Mouse (Mus musculus) spleen, embryonic (tissue): Measurements from ENCODE around the gene Ctnnal1.

Source experiments
- CTCF ChIA-PET: fragments of 350-600 bp; sonication (Branson Sonifier 250); formaldehyde crosslinking; loops from one replicate; lab custom pipeline; 2022; lab: Charles Lee

Gene Ctnnal1

GRCm38 (mm10) chr4:56809050-56809449, 55.9 kb downstream of the Ctnnal1 start:
- CTCF ChIA-PET, result no interaction called here

GRCm38 (mm10) chr4:56802669-56803150, 62.3 kb downstream of the Ctnnal1 start:
- CTCF ChIA-PET, result interaction anchor here (0.5 to 0.6 kb wide), 2 partner anchors 16 to 1265 kb away, joined by 3 to 5 read pairs; no protein-coding TSS in a partner anchor

GRCm38 (mm10) chr4:56801907-56802668, 62.9 kb downstream of the Ctnnal1 start, which contains the start of the genes Elp1 and Fam206a:
Gene Elp1, minus strand, starts transcription at chr4:56802331.
Gene Fam206a, plus strand, starts transcription at chr4:56802345.
- CTCF ChIA-PET, result interaction anchor here (0.5 kb wide), 1 partner anchor 16 kb away, joined by 3 read pairs; no protein-coding TSS in a partner anchor

- CTCF ChIA-PET, result no interaction called here
Measured at GRCm38 (mm10) chr4:56791373-56791772, 73.6 kb downstream of the Ctnnal1 start.

- CTCF ChIA-PET, result no interaction called here
Measured at GRCm38 (mm10) chr4:56771065-56771464, 93.9 kb downstream of the Ctnnal1 start.

GRCm38 (mm10) chr4:56768913-56769312, 96.1 kb downstream of the Ctnnal1 start:
- CTCF ChIA-PET, result no interaction called here

GRCm38 (mm10) chr4:56767861-56768284, 97.1 kb downstream of the Ctnnal1 start:
- CTCF ChIA-PET, result no interaction called here
